Mouse (Mus musculus) B cell, adult 2 months (primary cell): ENCODE measurements around the gene Ccdc194.
A peak's percentile ranks its signal among the peaks of the same experiment; 100 is the strongest.

ENCODE experiments used
- DNase-seq, 2 experiments: peaks; one replicate each; pipeline ENCODE4 v3.0.0; 2022

Ccdc194 gene

DNA sequence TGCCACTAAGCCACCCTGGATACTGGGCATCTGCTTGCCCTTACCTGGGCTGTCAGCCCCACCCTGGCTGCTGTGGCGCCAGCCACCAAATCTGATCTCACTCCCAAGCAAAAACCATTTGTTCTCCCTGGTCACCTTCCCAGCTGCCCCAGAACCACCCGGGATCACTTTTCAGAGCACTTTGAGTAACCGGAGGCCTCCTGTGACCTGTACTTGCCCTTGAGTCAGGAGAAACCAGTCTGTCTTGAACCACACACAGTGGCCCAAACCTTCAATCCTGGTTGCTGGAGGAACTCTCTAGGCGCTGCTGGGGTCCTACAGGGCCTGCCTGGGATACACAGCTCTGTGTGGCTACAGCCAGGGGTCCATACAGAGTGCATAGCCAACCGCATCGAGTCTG is 27.3 kb upstream of the Ccdc194 start:
- no peak for DNase-seq

DNA sequence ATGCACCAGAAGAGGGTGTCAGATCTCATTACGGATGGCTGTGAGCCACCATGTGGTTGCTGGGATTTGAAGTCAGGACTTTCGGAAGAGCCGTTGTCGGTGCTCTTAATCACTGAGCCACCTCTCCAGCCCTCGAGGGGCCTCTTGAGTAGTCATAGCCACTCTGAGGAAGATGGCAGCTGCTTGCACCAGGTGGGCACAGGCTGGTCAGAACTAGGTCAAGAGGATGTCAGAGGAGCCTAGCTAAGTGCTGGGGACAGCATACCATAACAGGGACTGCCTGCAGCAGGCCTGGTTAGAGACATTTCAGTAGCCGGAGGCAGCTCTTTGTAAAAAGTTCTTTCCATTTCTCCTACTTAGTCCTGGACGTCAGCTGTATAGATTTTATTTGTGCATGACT is 25.2 kb upstream of the Ccdc194 start:
- DNase-seq = no peak

DNA sequence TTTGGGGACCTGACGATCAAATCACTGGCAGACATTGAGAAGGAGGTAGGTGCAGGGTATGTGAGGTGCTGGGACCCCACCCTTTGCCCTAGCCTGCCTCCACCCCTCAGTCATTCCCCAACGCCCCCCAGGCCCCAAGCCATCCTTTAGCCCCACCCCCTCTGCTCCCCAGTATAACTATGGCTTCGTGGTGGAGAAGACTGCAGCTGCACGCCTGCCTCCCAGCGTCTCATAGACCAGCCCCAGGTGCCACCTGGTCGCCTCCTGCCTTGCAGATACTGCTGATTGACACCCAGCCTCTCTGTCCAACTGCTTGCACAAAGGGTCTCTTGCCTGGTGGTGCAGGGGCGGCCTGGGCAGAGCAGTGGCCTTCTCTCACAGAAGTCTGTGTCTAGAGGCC is 22.1 kb upstream of the Ccdc194 start:
- DNase-seq = no peak

DNA sequence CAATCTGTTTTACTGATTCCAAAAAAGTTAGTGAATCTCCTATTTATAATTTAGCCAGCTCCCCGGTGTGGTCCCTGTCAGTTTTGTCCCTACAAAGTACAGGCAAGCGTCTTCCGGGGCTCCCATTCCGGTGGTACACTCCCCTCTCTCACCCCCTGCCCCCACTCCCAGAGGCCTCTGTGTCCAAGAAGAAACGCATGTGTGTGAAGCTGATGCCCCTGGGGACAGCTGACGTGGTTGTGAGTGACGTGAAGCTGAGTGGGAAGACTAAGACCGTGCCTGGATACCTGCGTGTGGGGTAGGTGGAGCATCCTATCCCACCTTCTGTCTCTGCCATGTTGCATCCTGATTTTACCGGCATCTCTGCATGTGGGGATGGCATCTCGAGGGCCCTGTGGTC is 19.5 kb upstream of the Ccdc194 start:
- DNase-seq = no peak

DNA sequence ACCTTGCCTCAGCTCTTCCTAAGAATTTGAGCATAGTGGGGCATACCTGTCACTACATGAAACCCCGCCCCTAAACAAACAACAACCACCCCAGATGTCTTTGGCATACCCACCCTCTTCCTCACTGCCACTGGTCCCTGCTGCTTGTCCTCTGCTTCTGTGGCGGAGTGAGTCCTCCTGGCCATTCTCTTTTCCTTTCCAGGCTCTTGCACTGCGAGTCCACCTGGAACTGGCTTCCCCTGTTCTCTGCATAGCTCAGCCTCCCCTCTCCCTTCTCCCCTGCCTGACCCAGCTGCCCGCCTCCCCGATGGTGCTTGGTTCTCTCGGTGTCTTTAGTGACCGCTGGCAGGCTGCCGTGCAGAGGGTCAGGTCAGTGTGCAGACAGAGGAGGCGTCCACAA is 18.2 kb upstream of the Ccdc194 start:
- DNase-seq = no peak

DNA sequence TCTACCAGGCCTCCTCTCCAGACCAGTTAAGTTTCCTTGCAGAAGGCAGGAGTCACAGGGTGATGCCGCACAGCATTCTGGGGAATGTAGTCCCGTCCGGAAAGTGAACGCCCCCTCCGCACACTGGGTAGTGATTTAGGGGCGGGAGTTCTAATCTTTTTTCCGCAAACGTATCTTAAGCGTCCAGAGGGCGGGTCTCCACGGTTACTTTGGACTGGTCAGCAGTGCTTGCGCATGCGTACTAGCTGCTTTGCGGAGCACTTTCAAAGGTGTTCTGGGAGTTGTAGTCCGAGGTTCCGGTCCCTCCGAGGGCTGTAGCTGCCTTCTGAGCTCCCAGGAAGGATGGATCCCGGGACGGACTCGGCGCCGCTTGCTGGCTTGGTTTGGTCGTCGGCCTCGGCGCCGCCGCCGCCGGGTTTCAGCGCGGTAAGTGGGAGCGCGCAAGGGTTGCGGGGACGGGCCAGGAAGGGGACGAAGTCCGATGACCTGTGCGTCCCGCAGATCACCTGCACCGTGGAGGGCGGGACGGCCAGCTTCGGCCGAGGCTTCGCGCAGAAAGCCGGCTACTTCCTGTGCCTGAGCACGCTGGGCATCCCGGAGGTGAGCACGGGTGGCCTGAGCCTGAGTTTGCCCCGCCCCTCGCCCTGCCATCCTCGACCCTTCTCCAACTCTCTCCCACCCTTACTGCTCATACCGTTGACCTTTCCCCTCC is 17.3 kb upstream of the Ccdc194 start, which contains the start of gene Mvb12a:
Gene Mvb12a, plus strand, starts transcription at position 291 of the 712 bp plus-strand sequence.
- peak; percentile 94 to 97 for DNase-seq

DNA sequence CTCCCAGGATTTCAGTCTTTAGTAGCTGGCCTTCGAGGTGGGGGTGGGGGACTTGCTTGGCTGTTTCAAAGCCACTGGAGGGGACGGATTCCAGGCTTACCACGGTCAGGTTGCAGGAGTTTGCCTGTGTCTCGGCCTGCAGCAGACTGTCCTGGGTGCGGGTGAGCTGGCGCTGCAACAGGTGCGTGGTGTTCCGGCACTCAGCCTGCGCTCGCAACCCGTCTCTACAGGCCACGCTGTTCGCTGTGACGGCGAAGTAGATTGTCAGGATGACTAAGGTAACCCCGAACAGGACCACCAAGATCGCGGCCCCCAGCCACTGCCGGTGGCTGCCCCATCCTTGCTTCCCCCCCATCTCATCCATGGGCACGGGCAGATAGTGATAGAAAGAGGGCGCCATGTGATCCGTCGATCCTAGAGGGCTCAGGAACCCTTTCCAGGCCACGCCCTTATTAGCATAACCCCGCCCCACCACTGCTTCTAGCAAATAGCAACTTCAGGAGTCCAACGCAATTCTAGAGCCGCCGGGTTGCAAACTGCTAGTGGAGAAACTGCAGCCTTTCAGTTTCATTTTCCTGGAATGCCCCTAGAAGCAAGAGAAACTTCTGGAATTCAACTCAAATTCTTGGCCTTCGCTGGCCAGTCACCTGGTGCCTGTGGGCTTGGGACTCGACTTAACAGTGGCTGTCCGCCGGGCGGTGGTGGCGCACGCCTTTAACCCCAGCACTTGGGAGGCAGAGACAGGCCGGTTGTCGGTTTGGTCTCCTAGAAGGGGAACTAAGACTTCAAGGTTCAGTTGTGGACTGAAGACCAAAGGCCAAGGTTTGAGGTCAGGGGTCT is 11.7 kb upstream of the Ccdc194 start, which contains the start of gene Bst2:
Gene Bst2, minus strand, starts transcription at position 429 of the 840 bp plus-strand sequence.
- DNase-seq = peak; percentile 85 to 87

DNA sequence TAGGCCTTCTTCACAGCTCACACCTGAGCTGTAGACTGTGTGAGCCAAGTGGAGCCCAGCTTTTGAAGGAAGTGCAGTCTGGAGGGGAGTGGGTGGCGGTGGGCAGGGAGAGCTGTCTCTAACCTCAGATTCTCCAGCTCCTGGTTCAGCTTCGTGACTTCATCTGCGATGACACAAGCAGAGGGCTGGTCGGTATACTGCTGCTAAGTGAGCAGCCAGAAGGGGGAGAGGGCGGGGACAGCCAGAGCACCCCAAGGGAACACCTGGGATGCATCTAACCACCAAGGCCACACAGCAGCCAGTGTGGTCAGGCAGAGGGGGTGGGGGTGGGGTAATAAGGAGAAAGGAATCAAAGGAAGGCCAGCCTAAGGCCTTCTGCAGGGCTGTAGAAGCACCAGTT is 10.2 kb upstream of the Ccdc194 start:
- no peak for DNase-seq

DNA sequence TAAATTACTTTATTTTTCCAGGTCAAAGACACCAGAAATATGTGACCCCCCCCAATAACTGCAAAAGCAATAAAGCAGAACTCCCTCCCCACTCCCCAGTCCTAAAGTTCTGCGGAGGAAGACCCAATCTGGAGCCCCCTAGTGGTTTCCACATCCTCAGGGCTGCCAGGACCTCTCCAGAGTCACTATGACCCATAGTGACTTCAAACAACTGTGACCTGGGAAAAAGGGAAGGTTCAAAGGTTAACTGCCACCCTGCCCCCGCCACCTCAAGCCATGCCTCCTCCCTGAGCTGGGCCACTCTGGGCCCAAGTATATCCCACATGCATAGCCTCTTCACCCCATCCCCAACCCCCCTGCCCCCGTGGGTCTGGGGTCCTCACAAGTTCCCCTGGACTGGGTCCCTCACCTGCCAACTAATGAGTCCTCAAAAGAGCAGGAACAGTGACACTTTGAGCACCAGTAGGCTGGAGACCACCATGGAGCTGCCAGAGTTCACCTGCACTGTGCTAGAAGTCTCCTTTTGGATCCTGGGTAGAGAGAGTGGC is 8.8 kb upstream of the Ccdc194 start:
- no peak for DNase-seq

DNA sequence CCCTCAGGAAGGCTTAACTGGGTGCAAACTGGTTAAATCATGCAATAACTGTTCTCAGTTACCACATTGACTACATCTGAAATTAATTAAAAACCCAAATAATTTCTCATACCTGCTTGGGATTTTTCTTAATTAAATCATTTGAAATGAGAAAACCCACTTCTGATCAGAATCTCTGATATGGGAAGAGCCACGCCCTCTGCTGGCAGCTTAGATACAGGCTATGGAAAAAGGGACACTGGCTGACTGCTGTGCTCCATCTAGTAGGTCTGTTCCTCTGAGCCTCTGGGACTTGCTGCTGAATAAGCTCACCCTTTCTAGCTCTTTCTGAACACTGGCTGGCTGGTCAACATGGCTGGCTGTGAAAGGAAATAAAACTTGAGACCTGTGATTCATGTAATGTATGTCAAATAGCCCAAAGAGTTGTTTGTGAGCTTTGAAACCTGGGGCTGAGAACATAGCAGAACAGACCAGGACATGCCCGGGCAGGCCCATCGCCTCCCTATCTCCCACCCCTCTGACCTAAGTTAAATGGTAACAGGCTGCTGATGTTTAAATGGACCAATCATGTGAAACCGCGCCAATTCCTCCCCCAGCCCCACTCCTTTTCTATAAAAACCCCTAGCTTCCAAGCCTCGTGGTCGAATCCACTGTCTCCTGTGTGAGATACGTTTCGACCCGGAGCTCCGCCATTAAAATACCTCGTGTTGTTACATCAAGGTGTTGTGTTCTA is 5.4 kb upstream of the Ccdc194 start:
- DNase-seq = peak; percentile 18 to 27

DNA sequence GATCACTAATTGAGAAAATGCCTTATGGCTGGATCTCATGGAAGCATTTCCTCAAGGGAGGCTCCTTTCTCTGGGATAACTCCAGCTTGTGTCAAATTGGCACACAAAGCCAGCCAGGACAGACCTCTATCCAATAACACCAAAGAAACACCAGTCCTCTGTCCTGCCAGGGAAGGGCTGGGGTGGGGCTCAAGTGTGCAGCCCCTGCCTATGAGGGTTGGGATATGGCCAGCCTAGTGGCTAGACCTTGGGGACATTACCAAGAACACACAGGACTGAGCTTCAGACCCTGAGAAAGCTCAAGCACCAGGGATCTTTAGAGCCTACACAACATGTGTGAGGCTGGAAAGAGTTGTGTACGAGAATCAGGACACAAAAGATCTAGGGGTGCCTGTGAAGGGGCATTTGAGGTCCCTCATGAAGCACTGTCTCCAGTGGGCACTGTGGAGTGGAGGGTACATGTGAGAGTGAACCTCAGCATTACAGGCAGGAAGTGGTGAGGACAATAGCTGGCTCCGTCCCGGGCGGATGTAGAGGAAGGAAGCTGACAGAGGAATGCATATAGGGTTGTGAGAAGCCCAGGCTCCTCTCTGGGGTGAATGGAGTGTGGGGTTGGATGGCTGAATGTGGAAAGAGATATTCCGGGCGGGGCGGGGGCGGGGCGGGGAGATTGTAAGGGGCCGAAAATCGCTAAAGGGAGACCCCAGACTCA is 3.0 kb upstream of the Ccdc194 start:
- no peak for DNase-seq

DNA sequence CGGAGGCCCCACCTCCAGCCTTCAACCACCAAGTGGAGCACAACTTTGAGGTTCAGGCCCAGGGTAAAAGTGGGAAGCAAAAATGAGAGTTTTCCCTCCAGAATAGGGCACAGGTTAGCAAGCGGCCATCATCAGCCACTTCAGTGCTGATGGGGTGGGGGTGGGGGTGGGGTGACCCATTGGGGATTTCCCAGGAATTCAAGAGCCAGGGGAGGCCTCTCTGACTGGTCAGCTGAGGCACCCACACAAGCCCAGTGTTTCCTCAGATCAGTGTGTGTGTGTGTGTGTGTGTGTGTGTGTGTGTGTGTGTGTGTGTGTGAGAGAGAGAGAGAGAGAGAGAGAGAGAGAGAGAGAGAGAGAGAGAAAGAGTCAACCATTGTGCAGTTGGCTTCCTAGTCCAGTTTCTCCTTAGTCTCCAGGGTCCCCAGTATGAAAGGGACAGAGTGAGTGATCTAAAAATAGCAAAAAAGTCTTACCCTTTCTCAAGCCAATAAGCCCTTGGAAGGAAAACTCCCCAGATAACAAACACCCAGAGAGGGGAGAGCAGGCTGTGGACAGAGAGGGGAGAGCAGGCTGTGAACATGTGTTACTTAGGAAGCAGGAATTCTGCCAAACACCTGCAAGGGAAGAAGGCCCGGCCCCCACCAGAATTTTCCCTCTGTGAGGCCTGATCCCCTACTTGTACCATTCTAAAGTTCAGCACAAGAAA is 1.8 kb upstream of the Ccdc194 start:
- no peak for DNase-seq

DNA sequence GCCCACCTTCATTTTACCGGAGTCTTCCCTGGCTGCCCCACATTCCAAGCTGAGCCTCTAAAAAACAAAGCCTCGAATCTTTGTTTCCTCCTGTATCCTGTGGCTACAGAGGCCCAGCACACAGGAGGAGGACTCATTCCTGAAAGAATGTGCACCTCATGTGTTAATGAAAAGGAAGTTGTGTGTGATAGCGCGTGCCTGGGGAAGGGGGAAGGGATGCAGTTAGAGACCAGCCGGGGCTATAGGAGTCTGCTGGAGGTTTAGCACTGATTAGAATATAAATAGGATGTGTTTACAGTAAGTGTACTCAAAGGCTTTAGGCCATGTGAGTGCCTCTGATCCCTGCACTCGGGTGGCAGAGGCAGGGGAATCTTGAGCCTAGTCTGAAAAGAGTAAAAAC is 761 bp upstream of the Ccdc194 start:
- DNase-seq = no peak

DNA sequence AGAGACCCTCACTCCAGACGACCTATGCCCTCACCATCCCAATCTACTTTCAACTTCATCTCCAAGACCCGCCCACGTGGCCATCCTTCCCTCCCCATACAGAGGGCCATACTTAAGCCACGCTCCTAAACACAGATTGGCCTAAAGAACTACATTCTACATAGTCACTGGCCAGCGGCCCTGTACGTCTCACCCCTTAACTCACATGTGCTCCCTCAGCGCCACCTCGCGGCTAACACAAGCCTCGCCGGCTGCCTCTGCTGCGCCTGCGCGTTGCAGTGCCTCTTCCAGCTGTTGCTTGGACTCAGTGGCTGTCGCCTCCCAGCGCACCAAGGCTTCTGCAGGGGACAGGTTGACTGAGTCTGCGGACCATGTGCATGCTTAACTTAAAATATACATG is 3.9 kb downstream of the Ccdc194 start:
- peak; percentile 94 to 95 for DNase-seq

DNA sequence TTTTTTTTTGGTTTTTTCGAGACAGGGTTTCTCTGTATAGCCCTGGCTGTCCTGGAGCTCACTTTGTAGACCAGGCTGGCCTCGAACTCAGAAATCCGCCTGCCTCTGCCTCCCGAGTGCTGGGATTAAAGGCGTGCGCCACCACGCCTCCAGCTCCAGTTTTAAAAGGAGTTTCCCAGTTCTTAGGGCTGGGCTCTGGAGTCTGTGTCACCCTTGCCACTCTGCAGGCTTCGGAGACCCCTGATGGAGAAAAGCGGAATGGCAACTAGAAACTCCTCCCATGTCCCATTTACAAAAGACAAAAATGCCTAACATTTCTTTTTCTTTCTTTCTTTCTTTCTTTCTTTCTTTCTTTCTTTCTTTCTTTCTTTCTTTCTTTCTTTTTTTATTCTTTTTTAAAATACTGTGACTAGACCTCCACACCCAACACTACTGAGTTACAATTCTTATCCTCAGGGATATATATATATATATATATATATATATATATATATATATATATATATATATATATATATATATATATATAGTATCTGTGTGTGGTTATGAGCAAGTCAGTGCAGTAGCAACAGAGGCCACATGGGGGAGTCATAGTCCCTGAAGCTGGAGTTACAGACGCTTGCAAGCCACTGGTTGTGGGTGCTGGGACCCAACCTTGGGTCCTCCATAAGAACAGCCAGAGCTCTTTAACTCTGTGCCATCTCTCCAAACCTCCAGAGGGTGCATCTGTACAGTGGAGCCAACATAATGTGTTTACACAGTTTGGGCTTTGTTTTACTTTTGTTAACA is 6.3 kb downstream of the Ccdc194 start:
- DNase-seq = peak; percentile 57 to 64

DNA sequence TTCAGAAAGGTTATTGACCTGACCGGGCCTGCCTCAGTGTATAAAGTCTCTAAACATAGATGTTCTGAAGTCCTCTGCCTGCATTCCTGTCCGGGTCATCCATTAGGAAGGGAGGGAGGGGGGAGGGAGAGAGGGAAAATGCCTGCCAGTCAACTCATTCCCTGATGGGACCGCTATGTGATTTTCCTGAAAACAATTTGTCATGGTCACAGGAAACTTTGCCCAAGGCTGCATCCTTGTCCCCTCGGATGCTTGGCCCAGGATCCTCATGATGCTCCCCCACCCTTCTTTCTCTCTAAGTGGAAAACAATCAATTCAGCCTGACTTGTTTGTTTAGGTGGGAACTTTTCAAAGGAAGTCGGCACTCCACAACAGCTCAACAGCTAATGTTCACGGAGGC is 8.7 kb downstream of the Ccdc194 start:
- DNase-seq = no peak

DNA sequence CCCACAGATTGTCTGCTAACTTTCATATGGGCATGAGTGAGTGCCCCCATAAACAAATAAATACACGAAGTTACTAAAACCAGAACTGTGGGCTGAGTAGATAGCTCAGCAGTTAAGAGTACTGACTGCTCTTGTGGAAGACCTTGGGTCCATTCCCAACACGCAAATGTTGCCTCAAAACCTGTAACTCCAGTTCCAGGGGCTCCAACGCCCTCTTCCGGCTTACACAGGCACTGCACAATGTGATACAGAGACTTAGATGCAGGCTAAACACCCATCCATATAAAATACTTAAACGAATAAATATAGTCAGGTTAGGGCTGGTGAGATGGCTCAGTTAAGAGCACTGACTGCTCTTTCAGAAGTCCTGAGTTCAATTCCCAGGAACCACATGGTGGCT is 10.5 kb downstream of the Ccdc194 start:
- no peak for DNase-seq

DNA sequence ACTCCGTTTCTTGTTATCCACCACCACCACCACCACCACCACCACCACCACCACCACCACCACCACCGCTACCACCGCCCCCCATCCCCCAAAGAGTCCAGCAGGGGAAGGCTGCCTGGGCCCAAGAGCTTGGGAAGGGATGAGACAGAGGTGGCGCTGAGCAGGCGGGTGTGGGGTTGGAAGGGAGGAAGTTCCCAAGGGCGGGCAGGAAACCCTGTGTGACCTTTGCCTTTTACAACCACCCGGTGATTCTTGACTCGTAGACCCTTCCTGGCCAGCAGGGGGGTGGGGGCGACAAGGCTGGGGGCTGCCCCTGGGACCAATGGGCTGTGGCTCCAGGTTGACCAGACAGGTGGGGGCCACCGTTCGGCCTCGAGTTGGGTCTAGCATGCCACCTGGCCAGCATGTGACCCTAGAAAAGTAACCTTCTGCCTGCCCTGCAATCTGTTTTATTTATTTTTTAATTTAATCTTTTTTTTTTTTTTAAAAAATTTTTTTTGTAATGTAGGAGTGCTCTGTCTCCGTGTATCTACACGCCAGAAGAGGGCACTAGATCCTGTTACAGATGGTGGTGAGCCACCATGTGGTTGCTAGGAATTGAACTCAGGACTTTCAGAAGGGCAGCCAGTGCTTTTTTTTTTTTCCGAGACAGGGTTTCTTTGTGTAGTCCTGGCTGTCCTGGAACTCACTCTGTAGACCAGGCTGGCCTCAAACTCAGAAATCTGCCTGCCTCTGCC is 12.3 kb downstream of the Ccdc194 start:
- no peak for DNase-seq

DNA sequence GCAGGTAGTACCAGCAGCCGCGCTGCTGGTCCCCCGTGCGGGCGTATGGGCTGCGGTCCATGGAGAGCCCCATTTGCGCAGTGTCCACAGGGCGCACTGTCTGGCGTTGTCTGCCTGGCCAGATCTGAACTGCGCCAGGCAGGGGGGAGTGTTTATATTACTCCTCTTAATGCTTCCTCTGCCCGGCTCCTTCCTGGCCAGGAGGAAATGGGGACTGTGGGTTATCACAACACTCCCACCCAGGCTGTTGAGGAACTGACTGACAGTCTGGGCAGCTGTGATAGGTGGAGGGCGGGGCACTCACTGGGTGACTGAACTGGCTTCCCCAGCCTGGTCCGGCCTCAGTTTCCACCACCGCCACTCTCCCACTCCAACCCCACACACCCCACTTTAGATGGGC is 13.9 kb downstream of the Ccdc194 start, which contains the start of gene Plvap:
Gene Plvap, minus strand, starts transcription at position 109 of the 400 bp plus-strand sequence.
- no peak for DNase-seq

DNA sequence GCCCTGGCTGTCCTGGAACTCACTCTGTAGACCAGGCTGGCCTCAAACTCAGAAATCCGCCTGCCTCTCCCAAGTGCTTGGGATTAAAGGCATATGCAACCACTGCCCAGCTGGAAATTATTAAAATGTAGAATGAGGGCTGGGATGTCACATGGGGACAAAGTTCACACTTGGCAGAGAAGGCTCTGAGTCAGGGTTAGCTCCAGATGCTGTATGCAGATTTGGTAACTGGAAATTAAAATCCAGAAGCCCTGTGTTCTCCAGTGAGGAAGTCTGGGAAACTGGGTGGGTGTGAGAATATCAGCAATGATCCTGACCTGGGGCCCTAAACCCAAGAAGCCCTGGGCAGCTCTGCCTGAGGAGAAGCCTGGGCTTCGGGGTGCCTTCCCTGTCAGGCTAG is 16.2 kb downstream of the Ccdc194 start:
- no peak for DNase-seq
